Mouse (Mus musculus): ENCODE results near the gene Sco2. TPM values are rescaled to one million over a fixed set of nuclear protein-coding genes. Genes with fewer than 3 reads are reported as not detected.

The Sco2 gene
- total and polyA plus RNA-seq, 3 experiments, result 17.1 to 34.7 (median 27.2) TPM

- Histone ChIP-seq H3K27me3 (replicated peaks) (no peaks in the 10 kb centered on the region), H3K36me3 (replicated peaks in 1 of 2; ENCODE audit: control insufficient read depth in 1 of 2, insufficient read depth in 1 of 2, low read length in 1 of 2) (peaks cover 46 to 62% of the 10 kb centered on the region in 2 experiments), H3K4me3 (replicated peaks in 1 of 3; ENCODE audit: low read depth in 2 of 3, low read length in 2 of 3, poor library complexity in 1 of 3) (no peak overlapping the region), H3K79me2 (replicated peaks; ENCODE audit: control insufficient read depth, extremely low read depth, insufficient read depth, poor library complexity, severe bottlenecking) (peaks cover 75% of the 10 kb centered on the region), H3K9me3 (replicated peaks; ENCODE audit: low read length) (no peaks in the 10 kb centered on the region), H3K4me2 (ENCODE audit: insufficient read depth, low read depth, poor library complexity, severe bottlenecking) (0 out of 2 replicates have a peak overlapping the region, but pooled peaks have one; percentile 18), H3K4me1 (ENCODE audit: control insufficient read depth in 1 of 2, insufficient read depth in 2 of 2) (peaks cover 13 to 38% of the 10 kb centered on the region in 2 experiments), H3K27ac (ENCODE audit: insufficient read depth, low read depth) (no peak overlapping the region), H3K9ac (ENCODE audit: insufficient read depth, low read depth) (no peak overlapping the region)
- no peak for DNase-seq (ENCODE audit: extremely low read depth)
- in situ Hi-C loops (cut with MboI; ENCODE audit: low pct_ligation_motif_present, low pct_unique_long_range_greater_than_20kb, low sequenced_read_pairs), result loop anchor here (25.0 kb wide), 1 partner anchor 246 kb away; the partner anchor contains the start of gene Tubgcp6
- dilution Hi-C loops (cut with MboI; ENCODE audit: extremely low pct_ligation_motif_present, extremely low pct_unique_long_range_greater_than_20kb, low sequenced_read_pairs), result no loop called here
- TF ChIP-seq PAX5 (IDR thresholded peaks at IDR 0.05; ENCODE audit: low read length) (no peak), SIN3A (IDR thresholded peaks at IDR 0.05; ENCODE audit: low read length) (no peak), JUND (conservative IDR thresholded peaks at IDR 0.05; ENCODE audit: low read depth, low read length) (no peak), HCFC1 (IDR thresholded peaks at IDR 0.05; ENCODE audit: low read depth, low read length) (no peak), NELFE (IDR thresholded peaks at IDR 0.05; ENCODE audit: low read depth, low read length) (no peak), ZNF384 (IDR thresholded peaks at IDR 0.05; ENCODE audit: low read depth, low read length) (no peak), MEF2A (IDR thresholded peaks at IDR 0.05; ENCODE audit: borderline replicate concordance, low read depth, low read length) (no peak), USF2 (conservative IDR thresholded peaks at IDR 0.05; ENCODE audit: low read depth, low read length) (no peak), UBTF (IDR thresholded peaks at IDR 0.05; ENCODE audit: low read depth, low read length) (no peak), CHD2 (IDR thresholded peaks at IDR 0.05; ENCODE audit: low read length) (no peak), ELF1 (IDR thresholded peaks at IDR 0.05; ENCODE audit: low read depth, low read length) (no peak), TBP (conservative IDR thresholded peaks at IDR 0.05; ENCODE audit: low read depth, low read length) (no peak), CTCF (conservative IDR thresholded peaks at IDR 0.05 in 1 of 2, IDR thresholded peaks at IDR 0.05 in 1 of 2; ENCODE audit: low read depth in 2 of 2, low read length in 2 of 2) (no peak), ZMIZ1 (IDR thresholded peaks at IDR 0.05; ENCODE audit: low read depth, low read length) (no peak), MAFK (IDR thresholded peaks at IDR 0.05; ENCODE audit: insufficient replicate concordance, low read length) (no peak), BHLHE40 (IDR thresholded peaks at IDR 0.05; ENCODE audit: low read depth, low read length) (no peak), POLR2AphosphoS2 (IDR thresholded peaks at IDR 0.05; ENCODE audit: low read depth, low read length) (no peak), CHD1 (IDR thresholded peaks at IDR 0.05; ENCODE audit: low read depth, low read length) (no peak), E2F4 (IDR thresholded peaks at IDR 0.05; ENCODE audit: insufficient replicate concordance, low read depth, low read length) (no peak), MAZ (IDR thresholded peaks at IDR 0.05; ENCODE audit: low read depth, low read length) (no peak)
Measured at GRCm38 (mm10) chr15:89358784-89359183, 14.9 kb downstream of the Sco2 start.

GRCm38 (mm10) chr15:89356372-89356771 is 17.3 kb downstream of the Sco2 start:
- Histone ChIP-seq H3K27me3 (replicated peaks) (no peaks in the 10 kb centered on the region), H3K4me1 (ENCODE audit: control insufficient read depth in 1 of 2, insufficient read depth in 2 of 2) (peaks cover 15 to 41% of the 10 kb centered on the region in 2 experiments), H3K36me3 (replicated peaks in 1 of 2; ENCODE audit: control insufficient read depth in 1 of 2, insufficient read depth in 1 of 2, low read length in 1 of 2) (peaks cover 46 to 62% of the 10 kb centered on the region in 2 experiments), H3K4me3 (replicated peaks in 1 of 3; ENCODE audit: low read depth in 2 of 3, low read length in 2 of 3, poor library complexity in 1 of 3) (peak overlapping the region; percentile 77 to 92 (median 85)), H3K79me2 (replicated peaks; ENCODE audit: control insufficient read depth, extremely low read depth, insufficient read depth, poor library complexity, severe bottlenecking) (peaks cover 64% of the 10 kb centered on the region), H3K4me2 (ENCODE audit: insufficient read depth, low read depth, poor library complexity, severe bottlenecking) (peak overlapping the region; percentile 89), H3K9me3 (replicated peaks; ENCODE audit: low read length) (no peaks in the 10 kb centered on the region), H3K9ac (ENCODE audit: insufficient read depth, low read depth) (peak overlapping the region; percentile 85), H3K27ac (ENCODE audit: insufficient read depth, low read depth) (no peak overlapping the region)
- in situ Hi-C loops (cut with MboI; ENCODE audit: low pct_ligation_motif_present, low pct_unique_long_range_greater_than_20kb, low sequenced_read_pairs) (loop anchor here (25.0 kb wide), 1 partner anchor 244 kb away; the partner anchor contains the start of gene Tubgcp6), dilution Hi-C loops (cut with MboI; ENCODE audit: extremely low pct_ligation_motif_present, extremely low pct_unique_long_range_greater_than_20kb, low sequenced_read_pairs) (no loop called here)
- peak; percentile 95 for DNase-seq (ENCODE audit: extremely low read depth)
- TF ChIP-seq USF1 (IDR thresholded peaks at IDR 0.05; ENCODE audit: low read depth, low read length), result no peak
- peak; percentile 63; the same call in 1 of the 2 replicates for TF ChIP-seq TBP (conservative IDR thresholded peaks at IDR 0.05; ENCODE audit: low read depth, low read length)
- no peak for TF ChIP-seq EP300 (IDR thresholded peaks at IDR 0.05; ENCODE audit: low read length)
- TF ChIP-seq PAX5 (IDR thresholded peaks at IDR 0.05; ENCODE audit: low read length), result no peak
- TF ChIP-seq ZNF384 (IDR thresholded peaks at IDR 0.05; ENCODE audit: low read depth, low read length), result peak; percentile 91
- TF ChIP-seq MXI1 (IDR thresholded peaks at IDR 0.05; ENCODE audit: low read depth, low read length), result peak; percentile 42; the same call in 1 of the 2 replicates
- TF ChIP-seq JUND (conservative IDR thresholded peaks at IDR 0.05; ENCODE audit: low read depth, low read length), result no peak
- no peak for TF ChIP-seq GABPA (IDR thresholded peaks at IDR 0.05; ENCODE audit: insufficient replicate concordance, low read depth, low read length)
- no peak for TF ChIP-seq TCF12 (IDR thresholded peaks at IDR 0.05; ENCODE audit: low read depth, low read length)
- TF ChIP-seq RCOR1 (conservative IDR thresholded peaks at IDR 0.05; ENCODE audit: low read depth, low read length), result 0 out of 2 replicates have a peak, but pooled peaks have one; percentile 6
- peak; percentile 65 for TF ChIP-seq SIN3A (IDR thresholded peaks at IDR 0.05; ENCODE audit: low read length)
- TF ChIP-seq IRF4 (IDR thresholded peaks at IDR 0.05; ENCODE audit: low read depth, low read length), result no peak
- no peak for TF ChIP-seq E2F4 (IDR thresholded peaks at IDR 0.05; ENCODE audit: insufficient replicate concordance, low read depth, low read length)
- TF ChIP-seq CHD2 (IDR thresholded peaks at IDR 0.05; ENCODE audit: low read length), result no peak; the same call in 1 of the 2 replicates
- peak; percentile 52; the same call in 1 of the 2 replicates for TF ChIP-seq BHLHE40 (IDR thresholded peaks at IDR 0.05; ENCODE audit: low read depth, low read length)
- TF ChIP-seq ETS1 (conservative IDR thresholded peaks at IDR 0.05; ENCODE audit: low read depth, low read length), result no peak; the same call in 1 of the 2 replicates
- TF ChIP-seq MAX (IDR thresholded peaks at IDR 0.05; ENCODE audit: low read length), result 0 out of 2 replicates have a peak, but pooled peaks have one; percentile 15
- TF ChIP-seq UBTF (IDR thresholded peaks at IDR 0.05; ENCODE audit: low read depth, low read length), result no peak
- TF ChIP-seq ZKSCAN1 (IDR thresholded peaks at IDR 0.05; ENCODE audit: borderline replicate concordance, low read depth, low read length), result no peak
- TF ChIP-seq ZMIZ1 (IDR thresholded peaks at IDR 0.05; ENCODE audit: low read depth, low read length), result no peak
- no peak for TF ChIP-seq USF2 (conservative IDR thresholded peaks at IDR 0.05; ENCODE audit: low read depth, low read length)
- peak; percentile 42; the same call in 1 of the 2 replicates for TF ChIP-seq POLR2A (IDR thresholded peaks at IDR 0.05; ENCODE audit: low read depth, low read length)
